Mouse (Mus musculus) leukemia stem cell, adult 10-12 weeks (primary cell): ENCODE results near the gene Kdm5d. TPM values are rescaled to one million over a fixed set of nuclear protein-coding genes. Genes with fewer than 3 reads are reported as not detected.

ENCODE experiments used
- polyA plus RNA-seq: library from polyadenylated mRNA; stranded (reverse); fragments of >175 nt; gene quantifications from 2 replicates; pipeline ENCODE4 v1.2.3, GENCODE M21; 2012; ENCODE audit warnings: low replicate concordance

Gene Kdm5d
- not detected in 2 replicates for polyA plus RNA-seq

GRCm38 (mm10) chrY:897393-898227 is at the start of gene Kdm5d:
Gene Kdm5d (plus strand): TSS chrY:897788.

Other genes starting within 250 kb of the Kdm5d start
- not detected in 2 replicates for gene Zfy1, start 100.4 kb upstream of the Kdm5d start, polyA plus RNA-seq
- not detected in 2 replicates for gene Uba1y, start 79.1 kb upstream of the Kdm5d start, polyA plus RNA-seq
- not detected in 2 replicates for gene Eif2s3y, start 112.8 kb downstream of the Kdm5d start, polyA plus RNA-seq